Mouse (Mus musculus) heart, embryonic 13.5 days (tissue): Measurements from ENCODE around the gene Atp9a. TPM values are rescaled to one million over a fixed set of nuclear protein-coding genes. Genes with fewer than 3 reads are reported as not detected.

ENCODE experiments used
- ATAC-seq: fragments of 200-750 bp; cut with Nextera tagmentation; 2 replicates; pipeline ENCODE4 v1.8.0; 2017; ENCODE audit warnings: moderate TSS enrichment; ENCODE audit not compliant: insufficient number of reproducible peaks, low FRiP score, low TSS enrichment; ENCODE audit errors: extremely low read depth
- H3K27ac ChIP-seq: fragments of 300-500 bp; sonication (generic); replicated peaks from 2 replicates; pipeline ENCODE4 v1.5.1; 2015; ENCODE audit warnings: moderate library complexity, mild to moderate bottlenecking, inconsistent platforms
- H3K27me3 ChIP-seq: fragments of 300-500 bp; sonication (generic); replicated peaks from 2 replicates; pipeline ENCODE4 v1.6.1; 2015; ENCODE audit warnings: mild to moderate bottlenecking, inconsistent platforms
- H3K36me3 ChIP-seq: fragments of 300-500 bp; sonication (generic); 2 replicates; pipeline ENCODE4 v1.6.1; 2015; ENCODE audit warnings: mild to moderate bottlenecking, inconsistent platforms
- H3K4me1 ChIP-seq: fragments of 300-500 bp; sonication (generic); 2 replicates; pipeline ENCODE4 v1.6.1; 2015; ENCODE audit warnings: inconsistent platforms
- H3K4me2 ChIP-seq: fragments of 300-500 bp; sonication (generic); 2 replicates; pipeline ENCODE4 v1.6.1; 2015; ENCODE audit warnings: inconsistent platforms, mild to moderate bottlenecking, moderate library complexity
- H3K4me3 ChIP-seq: fragments of 300-500 bp; sonication (generic); 2 replicates; pipeline ENCODE4 v1.5.1; 2015; ENCODE audit warnings: moderate library complexity, mild to moderate bottlenecking, inconsistent platforms
- H3K9ac ChIP-seq: fragments of 300-500 bp; sonication (generic); 2 replicates; pipeline ENCODE4 v1.6.1; 2015; ENCODE audit warnings: inconsistent platforms, mild to moderate bottlenecking, moderate library complexity
- H3K9me3 ChIP-seq: fragments of 300-500 bp; sonication (generic); 2 replicates; pipeline ENCODE4 v1.6.1; 2016; ENCODE audit warnings: inconsistent platforms
- WGBS: fragments of 180-500 bp; shearing (Covaris S2); methylation state at CpG from one replicate; pipeline ENCODE4 v1.1.7; 2015; ENCODE audit warnings: mixed read lengths; 5-methylcytosine and 5-hydroxymethylcytosine counted together
- polyA plus RNA-seq: library from polyadenylated mRNA; unstranded; fragments of >200 nt; fragmentation: Nextera tagmentation; extraction: Ambion mirVana; gene quantifications from 2 replicates; pipeline ENCODE4 v1.2.1, GENCODE M21; 2015

Atp9a gene
- polyA plus RNA-seq, 1 experiment from 2014 or later = 13.1 TPM

DNA sequence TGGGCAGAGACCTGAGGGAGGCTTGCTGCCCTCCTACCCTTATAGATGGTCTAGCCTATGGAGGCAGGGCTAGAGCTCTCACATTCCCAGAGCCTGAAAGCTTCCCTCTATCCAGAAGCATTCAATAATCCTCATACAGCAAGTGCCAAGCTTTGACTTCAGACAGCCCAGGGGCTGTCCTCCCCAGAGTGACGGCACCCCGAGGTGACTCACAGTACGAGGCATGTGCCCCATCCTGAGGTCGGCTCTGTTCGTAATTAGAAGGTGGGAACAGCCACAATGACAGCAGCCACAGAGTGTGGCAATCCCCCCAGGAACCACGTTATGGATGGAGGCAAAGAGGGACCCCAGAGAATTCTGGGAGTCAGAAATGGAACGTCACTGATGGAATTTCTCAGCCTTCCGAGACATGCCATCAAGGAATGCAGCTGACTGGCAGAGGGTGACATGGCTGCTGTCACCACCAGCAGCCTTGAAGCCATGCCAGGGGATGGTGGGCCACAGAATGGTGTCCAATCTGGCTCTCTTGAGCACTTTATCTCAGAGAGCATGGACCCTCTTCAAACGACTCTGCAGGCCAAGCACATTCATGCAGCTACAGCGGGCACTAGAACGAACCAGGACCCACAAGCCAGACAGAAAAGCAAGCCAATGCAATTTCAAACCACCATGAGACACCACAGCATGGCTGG is 121.0 kb downstream of the Atp9a start:
- no peak for ATAC-seq
- H3K4me2 ChIP-seq = no peak overlapping the region
- peaks cover 11% of the 10 kb centered on the region for H3K9me3 ChIP-seq
- H3K27ac ChIP-seq = 0 out of 2 replicates have a peak overlapping the region, but pooled peaks have one; percentile 16
- peaks cover 18% of the 10 kb centered on the region for H3K4me1 ChIP-seq
- H3K27me3 ChIP-seq = peaks cover 16% of the 10 kb centered on the region
- no peak overlapping the region for H3K9ac ChIP-seq
- H3K36me3 ChIP-seq = no peaks in the 10 kb centered on the region
- no peak overlapping the region for H3K4me3 ChIP-seq
- 45% methylated on average over 11 of the region's 11 CpGs for WGBS

DNA sequence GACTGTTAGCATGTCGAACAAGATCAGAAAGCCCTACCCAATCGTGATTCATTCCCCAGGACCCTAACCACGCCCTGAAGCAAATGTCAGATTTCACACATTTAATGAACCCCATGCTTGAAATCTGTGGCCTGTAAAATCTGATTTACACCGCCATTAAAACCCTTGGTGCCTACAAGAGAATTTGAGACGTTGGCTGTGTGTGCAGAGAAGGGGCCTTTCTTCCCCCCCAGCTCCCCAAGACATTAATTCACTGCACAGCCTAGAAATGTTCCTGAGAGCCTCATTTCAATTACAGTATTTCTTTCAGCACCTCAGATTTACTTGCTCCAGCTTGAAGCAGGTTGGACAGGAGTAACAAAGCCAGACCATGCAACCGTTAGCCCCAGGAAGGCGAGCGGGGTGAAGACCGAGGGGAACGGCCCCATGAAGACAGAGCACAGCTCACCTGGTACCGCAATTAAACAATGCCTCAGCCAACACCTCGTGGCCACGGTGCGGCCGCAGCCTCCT is 123.9 kb downstream of the Atp9a start:
- H3K27ac ChIP-seq = no peak overlapping the region
- H3K4me1 ChIP-seq = peaks cover 44% of the 10 kb centered on the region
- no peaks in the 10 kb centered on the region for H3K36me3 ChIP-seq
- 0 out of 2 replicates have a peak, but pooled peaks cover 7% of the 10 kb centered on the region for H3K27me3 ChIP-seq
- 80% methylated on average over 15 of the region's 15 CpGs for WGBS
- H3K9ac ChIP-seq = no peak overlapping the region
- no peak overlapping the region for H3K4me3 ChIP-seq
- H3K9me3 ChIP-seq = no peaks in the 10 kb centered on the region
- ATAC-seq = no peak
- no peak overlapping the region for H3K4me2 ChIP-seq

DNA sequence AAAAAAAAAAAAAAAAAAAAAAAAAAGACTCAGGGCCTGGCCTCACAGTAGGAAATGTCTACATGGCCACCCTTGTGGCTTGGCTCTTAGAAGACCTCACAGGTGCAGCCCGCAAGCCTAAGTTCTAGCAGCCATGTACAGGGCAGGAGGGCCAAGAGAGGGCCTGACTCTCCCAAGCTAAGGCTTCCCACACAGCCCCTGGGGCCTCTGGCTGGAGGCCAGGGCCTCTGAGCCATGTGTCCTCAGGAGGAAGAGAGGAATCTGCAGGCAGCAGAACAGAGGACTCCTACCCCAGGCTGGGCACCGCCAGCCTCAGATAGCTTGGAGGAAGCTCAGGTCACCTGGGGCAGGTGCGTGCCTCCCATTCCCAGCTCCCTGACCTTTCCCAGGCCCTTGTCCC is 127.0 kb downstream of the Atp9a start:
- Histone ChIP-seq H3K4me1 (peaks cover 55% of the 10 kb centered on the region), H3K9ac (no peak overlapping the region), H3K4me3 (no peak overlapping the region), H3K36me3 (no peaks in the 10 kb centered on the region), H3K9me3 (no peaks in the 10 kb centered on the region), H3K4me2 (no peak overlapping the region), H3K27me3 (0 out of 2 replicates have a peak, but pooled peaks cover 7% of the 10 kb centered on the region), H3K27ac (peak overlapping the region; percentile 64)
- ATAC-seq = no peak
- 73% methylated on average over 3 of the region's 3 CpGs for WGBS

DNA sequence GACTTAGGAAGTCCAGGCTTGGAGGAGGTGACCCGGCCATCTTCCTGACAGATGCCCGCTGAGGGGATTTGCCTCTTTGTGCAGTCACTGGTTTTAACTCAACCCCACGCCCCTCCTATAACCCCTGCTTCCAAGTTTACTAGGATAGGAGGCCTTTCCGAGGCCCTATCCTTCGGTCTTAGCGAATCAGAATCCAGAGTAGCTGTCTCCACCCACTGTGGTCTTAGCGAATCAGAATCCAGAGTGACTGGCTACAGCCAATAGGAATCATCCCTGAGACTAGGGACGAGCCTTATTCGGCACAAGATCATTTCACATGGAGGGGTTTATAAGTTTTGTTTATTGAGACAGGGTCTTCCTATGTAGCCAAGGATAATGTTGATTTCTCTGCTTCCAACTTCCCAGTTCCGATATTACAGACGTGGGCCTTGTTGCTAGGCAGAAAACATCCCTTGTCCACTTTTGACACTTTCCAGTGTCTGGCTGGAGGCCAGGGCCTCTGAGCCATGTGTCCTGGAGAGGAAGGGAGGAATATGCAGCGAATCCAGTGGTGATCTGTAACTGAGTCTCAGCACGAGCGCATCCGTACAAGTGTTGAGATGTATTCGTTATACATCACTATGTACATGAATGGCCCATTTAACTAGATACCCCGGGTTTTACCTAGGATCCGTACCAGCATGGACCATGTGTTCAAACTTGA is 127.9 kb downstream of the Atp9a start:
- H3K4me1 ChIP-seq = peaks cover 63% of the 10 kb centered on the region
- ATAC-seq = no peak
- WGBS = 58% methylated on average over 18 of the region's 18 CpGs
- 0 out of 2 replicates have a peak, but pooled peaks cover 7% of the 10 kb centered on the region for H3K27me3 ChIP-seq
- H3K4me3 ChIP-seq = no peak overlapping the region
- H3K4me2 ChIP-seq = no peak overlapping the region
- H3K36me3 ChIP-seq = no peaks in the 10 kb centered on the region
- no peak overlapping the region for H3K9ac ChIP-seq
- H3K9me3 ChIP-seq = no peaks in the 10 kb centered on the region
- peak overlapping the region; percentile 64 for H3K27ac ChIP-seq

DNA sequence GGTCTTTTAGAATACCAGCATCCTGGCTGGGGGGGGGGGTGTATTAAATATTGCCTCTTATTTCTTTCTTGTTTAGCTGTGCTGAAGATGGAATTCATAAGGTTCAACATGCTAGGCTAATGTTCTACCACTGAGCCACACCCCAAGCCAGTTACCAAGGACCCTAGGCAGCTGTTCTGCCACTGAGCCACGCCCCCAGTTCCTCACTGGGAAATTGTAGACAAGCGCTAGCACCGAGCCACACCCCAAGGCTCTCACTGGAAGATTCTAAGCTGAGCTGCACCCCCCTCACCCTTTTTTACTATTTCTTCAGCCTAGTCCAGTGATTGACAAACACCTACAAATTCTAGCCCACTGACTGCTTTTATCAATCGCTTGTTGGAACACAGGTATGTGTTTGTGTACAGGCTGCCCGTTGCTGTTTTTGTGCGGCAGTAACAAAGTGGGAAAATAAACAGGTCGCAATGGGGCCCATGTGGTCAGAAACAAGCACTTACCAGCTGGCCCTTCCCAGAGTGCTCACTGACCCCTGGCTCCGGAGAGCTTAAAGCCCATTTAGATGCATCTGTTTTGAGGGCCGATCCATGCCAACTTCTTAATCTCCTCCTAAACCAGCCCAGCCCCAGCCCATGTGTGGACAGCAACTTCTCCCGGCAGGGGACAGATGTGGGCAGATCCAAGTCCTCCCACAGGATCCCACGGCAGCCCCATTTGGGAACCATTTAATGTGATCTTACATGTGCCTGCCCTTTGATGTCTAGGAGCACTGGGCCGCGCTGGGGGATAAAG is 128.9 kb downstream of the Atp9a start:
- Histone ChIP-seq H3K27me3 (0 out of 2 replicates have a peak, but pooled peaks cover 6% of the 10 kb centered on the region), H3K9ac (no peak overlapping the region), H3K27ac (peak overlapping the region; percentile 29; the same call in 1 of the 2 replicates), H3K4me3 (no peak overlapping the region), H3K36me3 (no peaks in the 10 kb centered on the region), H3K9me3 (no peaks in the 10 kb centered on the region), H3K4me1 (peaks cover 74% of the 10 kb centered on the region), H3K4me2 (no peak overlapping the region)
- 59% methylated on average over 13 of the region's 13 CpGs for WGBS
- ATAC-seq = no peak

DNA sequence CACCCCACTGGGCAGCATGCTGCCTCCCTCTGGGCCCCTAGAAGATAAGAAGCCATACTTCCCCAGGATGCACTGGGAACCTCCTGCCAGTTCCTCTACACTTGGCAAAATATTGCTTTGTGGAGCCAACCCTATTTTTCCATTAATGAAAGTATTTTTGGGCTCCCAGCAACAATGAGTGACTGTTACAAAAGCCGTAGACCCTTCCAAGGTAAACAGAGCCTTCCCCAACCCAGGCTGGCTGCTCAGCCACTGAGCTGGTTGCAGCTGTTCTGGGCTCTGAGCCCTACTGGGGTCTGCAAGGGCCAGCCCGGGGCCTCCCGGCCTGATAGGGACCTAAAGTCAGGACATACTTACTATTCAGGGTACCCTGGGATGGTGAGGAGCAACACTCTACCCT is 131.3 kb downstream of the Atp9a start:
- 65% methylated on average over 3 of the region's 3 CpGs for WGBS
- Histone ChIP-seq H3K4me2 (no peak overlapping the region), H3K9ac (no peak overlapping the region), H3K27ac (peak overlapping the region; percentile 84), H3K4me3 (no peak overlapping the region), H3K36me3 (no peaks in the 10 kb centered on the region), H3K4me1 (peaks cover 89% of the 10 kb centered on the region), H3K27me3 (no peaks in the 10 kb centered on the region), H3K9me3 (no peaks in the 10 kb centered on the region)
- no peak for ATAC-seq

DNA sequence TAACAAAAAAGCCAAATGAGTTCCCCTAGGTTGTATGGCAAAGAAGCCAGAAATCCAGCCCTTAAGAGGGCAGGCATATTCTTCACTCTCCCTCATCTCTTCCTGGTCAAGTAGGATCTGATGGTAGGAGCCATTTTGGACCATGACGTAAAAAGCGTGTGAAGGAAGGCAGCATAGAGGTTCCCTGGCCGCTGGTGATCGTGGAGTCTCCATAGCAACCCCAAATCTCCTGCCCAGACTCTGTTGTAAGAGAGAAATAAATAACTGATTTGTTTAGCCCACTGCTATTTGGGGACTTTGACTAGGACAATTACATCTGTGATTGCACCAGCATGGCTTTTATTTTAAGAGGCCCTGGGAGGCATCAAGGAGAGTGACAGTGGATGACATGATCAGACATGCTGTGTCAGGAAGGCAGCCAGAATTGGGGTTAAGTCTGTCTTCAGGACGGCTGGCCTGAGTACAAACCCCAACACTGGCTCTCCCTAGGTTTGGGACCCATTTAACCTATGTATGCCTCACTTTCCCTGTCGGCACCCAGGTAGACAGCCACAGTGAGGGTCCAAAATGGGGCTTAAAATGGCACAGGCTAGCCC is 132.5 kb downstream of the Atp9a start:
- H3K9ac ChIP-seq = no peak overlapping the region
- no peak overlapping the region for H3K27ac ChIP-seq
- no peak overlapping the region for H3K4me3 ChIP-seq
- no peaks in the 10 kb centered on the region for H3K9me3 ChIP-seq
- no peaks in the 10 kb centered on the region for H3K27me3 ChIP-seq
- WGBS = 66% methylated on average over 6 of the region's 6 CpGs
- H3K4me1 ChIP-seq = peaks cover 87% of the 10 kb centered on the region
- ATAC-seq = no peak
- H3K4me2 ChIP-seq = no peak overlapping the region
- no peaks in the 10 kb centered on the region for H3K36me3 ChIP-seq

DNA sequence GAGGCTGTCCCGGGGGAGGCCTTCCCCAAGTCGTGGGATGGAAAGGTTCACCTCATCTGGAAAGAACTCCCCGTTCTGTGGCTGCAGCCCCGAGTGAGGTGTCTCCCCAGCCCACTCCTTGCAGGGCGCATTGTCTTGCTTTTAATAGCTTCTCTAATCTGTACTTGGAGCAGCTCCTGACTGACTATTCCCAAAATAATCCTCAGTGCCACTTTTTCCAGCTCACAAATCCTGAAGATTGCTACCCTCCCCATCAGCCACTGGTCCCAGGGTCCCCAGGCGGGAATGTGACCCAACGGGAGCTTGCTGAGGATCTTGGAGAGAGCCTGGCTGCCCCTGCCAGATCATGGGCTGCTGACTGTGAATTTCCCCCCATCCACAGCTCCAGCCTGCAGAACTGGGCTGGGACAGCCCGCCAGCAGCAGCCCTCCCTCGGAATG is 134.1 kb downstream of the Atp9a start:
- WGBS = 18% methylated on average over 9 of the region's 9 CpGs
- no peak for ATAC-seq

DNA sequence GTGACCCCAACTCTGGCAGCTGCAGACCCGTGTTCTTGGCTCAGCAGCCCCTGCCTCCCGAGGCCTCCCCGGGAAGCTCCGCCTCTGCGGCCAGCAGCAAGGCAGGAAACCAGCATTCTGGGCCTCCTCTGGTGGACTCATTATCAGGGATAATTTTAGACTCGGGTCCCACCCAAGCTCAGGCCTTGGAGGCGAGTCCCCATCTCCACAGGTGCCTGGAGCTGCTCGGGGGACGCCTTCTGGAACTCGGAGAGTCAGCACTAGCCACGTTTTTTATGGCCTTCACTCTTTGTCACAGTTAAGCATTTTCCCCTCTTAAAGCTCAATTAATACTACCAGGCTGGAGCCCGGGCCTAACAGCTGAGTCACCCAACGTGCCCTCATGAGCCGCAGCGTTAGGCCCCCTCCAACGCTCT is 137.5 kb downstream of the Atp9a start:
- H3K27me3 ChIP-seq = peaks cover 33% of the 10 kb centered on the region
- peak overlapping the region; percentile 83 for H3K27ac ChIP-seq
- peak overlapping the region; percentile 18; the same call in 1 of the 2 replicates for H3K4me2 ChIP-seq
- H3K36me3 ChIP-seq = no peaks in the 10 kb centered on the region
- H3K4me1 ChIP-seq = peaks cover 92% of the 10 kb centered on the region
- no peaks in the 10 kb centered on the region for H3K9me3 ChIP-seq
- ATAC-seq = no peak
- no peak overlapping the region for H3K4me3 ChIP-seq
- H3K9ac ChIP-seq = peak overlapping the region; percentile 68
- WGBS = 17% methylated on average over 16 of the region's 16 CpGs

More for the DNA sequence above, 134.1 kb downstream of the Atp9a start:
- Histone ChIP-seq H3K4me2 (peak overlapping the region; percentile 12), H3K9ac (peak overlapping the region; percentile 56), H3K9me3 (no peaks in the 10 kb centered on the region), H3K27me3 (peaks cover 2% of the 10 kb centered on the region), H3K36me3 (no peaks in the 10 kb centered on the region), H3K4me1 (peaks cover 88% of the 10 kb centered on the region), H3K27ac (peak overlapping the region; percentile 85), H3K4me3 (no peak overlapping the region)

DNA sequence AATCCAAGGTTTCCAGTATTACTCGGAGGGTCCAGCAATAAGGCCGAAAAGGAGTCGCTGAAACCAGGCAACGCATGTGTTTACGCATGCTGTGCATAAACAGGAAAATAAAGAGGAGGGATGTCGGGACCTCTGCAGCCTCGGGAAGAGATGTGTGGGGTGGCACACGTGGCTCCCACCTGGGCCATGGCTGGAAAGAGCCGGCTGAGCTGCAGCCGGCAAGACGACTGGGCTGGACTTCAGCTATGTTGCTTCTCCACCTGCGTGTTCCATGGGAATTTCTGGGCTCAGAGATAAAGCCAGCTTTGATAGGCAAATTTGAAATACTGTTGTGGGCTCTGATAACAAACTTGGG is 139.8 kb downstream of the Atp9a start:
- peaks cover 74% of the 10 kb centered on the region for H3K4me1 ChIP-seq
- peak overlapping the region; percentile 64; the same call in 1 of the 2 replicates for H3K4me3 ChIP-seq
- H3K4me2 ChIP-seq = peak overlapping the region; percentile 97
- no peaks in the 10 kb centered on the region for H3K36me3 ChIP-seq
- no peak for ATAC-seq
- H3K27ac ChIP-seq = no peak overlapping the region
- 34% methylated on average over 12 of the region's 12 CpGs for WGBS
- no peaks in the 10 kb centered on the region for H3K9me3 ChIP-seq
- peak overlapping the region; percentile 82 for H3K9ac ChIP-seq
- peaks cover 56% of the 10 kb centered on the region for H3K27me3 ChIP-seq
